Comparison of ENCODE assay signal across 8 mouse cellular contexts in the genomic region with DNA sequence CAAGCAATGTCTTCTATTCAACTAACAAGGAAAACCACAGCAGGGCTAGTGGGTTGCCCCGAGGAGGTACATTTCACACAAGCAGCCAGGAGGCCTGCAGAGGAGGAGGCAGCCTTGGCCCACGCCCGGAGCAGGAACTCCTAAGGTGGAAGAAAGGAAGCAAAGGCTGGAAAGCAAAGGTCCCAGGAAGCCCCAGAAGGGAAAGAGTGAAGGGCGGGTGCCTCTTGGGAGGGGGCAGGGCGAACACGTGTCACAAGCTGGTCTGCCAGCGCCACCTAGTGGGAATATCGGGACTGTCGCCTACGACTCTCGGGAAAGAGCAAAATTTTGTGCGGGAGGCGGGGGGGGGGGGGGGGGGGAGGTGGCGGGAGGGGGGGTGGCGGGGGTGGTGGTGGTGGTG.
DNase-seq lines count a peak whose midpoint lies in the region; ATAC-seq lines count a peak whose summit lies in the region.

No protein-coding gene starts in this region.

- 5% methylated on average over 4 of the region's 15 CpGs for WGBS in midbrain, embryonic 12.5 days
- whole genome bisulfite sequencing in stomach, embryonic 15.5 days: 9% methylated on average over 3 of the region's 15 CpGs

- H3K9ac ChIP-seq in midbrain, embryonic 12.5 days (replicated peaks): no peak overlapping the region
- H3K9ac ChIP-seq in stomach, embryonic 15.5 days: no peak overlapping the region

- intact Hi-C loops in left cerebral cortex, postnatal 25 days (cut with DNase I): loop anchor here (2.0 kb wide), 2 partner anchors 63 to 109 kb away; no protein-coding TSS in a partner anchor

- no peaks in the 10 kb centered on the region for H3K36me3 ChIP-seq in midbrain, embryonic 12.5 days
- H3K36me3 ChIP-seq in stomach, embryonic 15.5 days: no peaks in the 10 kb centered on the region

- H3K4me3 ChIP-seq in midbrain, embryonic 12.5 days: peak overlapping the region; percentile 25
- H3K4me3 ChIP-seq in stomach, embryonic 15.5 days (replicated peaks): peak overlapping the region; percentile 28

- peak; percentile 70 for ATAC-seq in midbrain, embryonic 12.5 days (ENCODE audit: low FRiP score, low read depth)
- ATAC-seq in stomach, embryonic 15.5 days (ENCODE audit: insufficient read depth, low FRiP score, low read depth): peak; percentile 56; the same call in 1 of the 2 replicates
- no peak for ATAC-seq in monocyte, adult 5-6 weeks (replicated peaks; ENCODE audit: insufficient number of reproducible peaks, low FRiP score, low TSS enrichment, poor library complexity, severe bottlenecking)

- H3K9me3 ChIP-seq in midbrain, embryonic 12.5 days: no peaks in the 10 kb centered on the region
- H3K9me3 ChIP-seq in stomach, embryonic 15.5 days: no peaks in the 10 kb centered on the region

- H3K4me1 ChIP-seq in midbrain, embryonic 12.5 days: 0 out of 2 replicates have a peak, but pooled peaks cover 6% of the 10 kb centered on the region
- no peaks in the 10 kb centered on the region for H3K4me1 ChIP-seq in stomach, embryonic 15.5 days

- peak overlapping the region; percentile 50 for H3K4me2 ChIP-seq in midbrain, embryonic 12.5 days (replicated peaks)
- H3K4me2 ChIP-seq in stomach, embryonic 15.5 days: peak overlapping the region; percentile 60

- peak; percentile 84 for DNase-seq in ZHBTc4 (ENCODE audit: low read depth, low spot score)
- DNase-seq in cerebellum, postnatal 25 days: peak; percentile 64 to 81
- DNase-seq in frontal cortex, postnatal 36 days (ENCODE audit: low spot score in 2 of 2): peak; percentile 87 to 89
- peak; percentile 7 for DNase-seq in kidney, adult 11 months
- peak; percentile 85 to 88 for DNase-seq in left cerebral cortex, postnatal 25 days (ENCODE audit: low spot score in 2 of 2)

- no peak overlapping the region for H3K27ac ChIP-seq in midbrain, embryonic 12.5 days (replicated peaks)
- H3K27ac ChIP-seq in stomach, embryonic 15.5 days: no peak overlapping the region

- no peaks in the 10 kb centered on the region for H3K27me3 ChIP-seq in midbrain, embryonic 12.5 days
- no peaks in the 10 kb centered on the region for H3K27me3 ChIP-seq in stomach, embryonic 15.5 days (replicated peaks)

Comparison
In these comparisons a context has a peak if more than half of its experiments do, and no peak if none do; other contexts are left out.
1. DNase-seq: peak in every context shown above with its lines; median percentile 88 in frontal cortex, postnatal 36 days; 86 in left cerebral cortex, postnatal 25 days; 84 in ZHBTc4; 72 in cerebellum, postnatal 25 days; 7 in kidney, adult 11 months.